Mouse (Mus musculus) CH12.LX (cell line): ENCODE results near the gene Golga7b. TPM values are rescaled to one million over a fixed set of nuclear protein-coding genes. Genes with fewer than 3 reads are reported as not detected.

Experiments
- DNase-seq: peaks from one replicate; pipeline ENCODE4 v3.0.0-alpha.2; 2013; ENCODE audit errors: extremely low read depth
- H3K27ac ChIP-seq: 2 replicates; pipeline ENCODE4 v1.5.1; 2012; ENCODE audit warnings: low read depth, mild to moderate bottlenecking, control low read depth, moderate library complexity; ENCODE audit not compliant: insufficient read depth
- H3K27me3 ChIP-seq: replicated peaks from 2 replicates; pipeline ENCODE3; 2012; ENCODE audit warnings: inconsistent platforms
- H3K36me3 ChIP-seq, 2 experiments: replicated peaks in 1 of 2; 2 replicates each; pipeline versions ENCODE3 to v1.6.1; 2012; ENCODE audit warnings: inconsistent platforms in 1 of 2, low read length in 1 of 2, mild to moderate bottlenecking in 1 of 2, mixed read lengths in 1 of 2, moderate library complexity in 1 of 2; ENCODE audit not compliant: control insufficient read depth in 1 of 2, insufficient read depth in 1 of 2
- H3K4me1 ChIP-seq, 2 experiments: 2 replicates each; pipeline ENCODE4 v1.6.1; 2012; ENCODE audit warnings: inconsistent platforms in 1 of 2, moderate library complexity in 1 of 2; ENCODE audit not compliant: insufficient read depth in 2 of 2, control insufficient read depth in 1 of 2
- H3K4me2 ChIP-seq: 2 replicates; pipeline ENCODE4 v1.6.1; 2012; ENCODE audit warnings: low read depth, mild to moderate bottlenecking, control low read depth; ENCODE audit not compliant: poor library complexity, insufficient read depth, severe bottlenecking
- H3K4me3 ChIP-seq, 3 experiments: fragments of 150-350 bp in 1 of 3; sonication (generic) in 1 of 3; replicated peaks in 1 of 3; 2 replicates each; pipeline versions ENCODE3 to v1.5.1; 2011 to 2012; ENCODE audit warnings: low read depth in 2 of 3, low read length in 2 of 3, mild to moderate bottlenecking in 2 of 3, moderate library complexity in 2 of 3, control low read depth in 1 of 3, improper control_type of control experiment in 1 of 3, inconsistent platforms in 1 of 3, mixed read lengths in 1 of 3; ENCODE audit not compliant: poor library complexity in 1 of 3
- H3K79me2 ChIP-seq: replicated peaks from 2 replicates; pipeline ENCODE4 v1.6.1; 2012; ENCODE audit warnings: mild to moderate bottlenecking, moderate library complexity; ENCODE audit not compliant: control insufficient read depth, poor library complexity, insufficient read depth, severe bottlenecking; ENCODE audit errors: extremely low read depth
- H3K9ac ChIP-seq: 2 replicates; pipeline ENCODE4 v1.6.1; 2012; ENCODE audit warnings: low read depth, mild to moderate bottlenecking, control low read depth, moderate library complexity; ENCODE audit not compliant: insufficient read depth
- H3K9me3 ChIP-seq: replicated peaks from 2 replicates; pipeline ENCODE3; 2012; ENCODE audit warnings: low read length, inconsistent platforms, mixed read lengths
- CHD2 ChIP-seq: IDR thresholded peaks from 2 replicates; pipeline ENCODE4 v1.6.1; 2011; ENCODE audit warnings: low read length, improper control_type of control experiment
- E2F4 ChIP-seq: IDR thresholded peaks from 2 replicates; pipeline ENCODE4 v1.6.1; 2011; ENCODE audit warnings: low read depth, low read length, improper control_type of control experiment; ENCODE audit not compliant: insufficient replicate concordance
- ELF1 ChIP-seq: IDR thresholded peaks from 2 replicates; pipeline ENCODE4 v1.6.1; 2014; ENCODE audit warnings: low read depth, mild to moderate bottlenecking, inconsistent platforms, low read length, improper control_type of control experiment
- GABPA ChIP-seq: IDR thresholded peaks from 2 replicates; pipeline ENCODE4 v1.6.1; 2012; ENCODE audit warnings: low read depth, low read length, improper control_type of control experiment, inconsistent platforms; ENCODE audit not compliant: insufficient replicate concordance
- JUN ChIP-seq: IDR thresholded peaks from 2 replicates; pipeline ENCODE4 v1.6.1; 2011; ENCODE audit warnings: low read depth, mild to moderate bottlenecking, low read length, improper control_type of control experiment, moderate library complexity; ENCODE audit not compliant: insufficient read depth
- MAFK ChIP-seq: IDR thresholded peaks from 2 replicates; pipeline ENCODE4 v1.6.1; 2011; ENCODE audit warnings: low read length, improper control_type of control experiment; ENCODE audit not compliant: insufficient replicate concordance
- MAX ChIP-seq: IDR thresholded peaks from 2 replicates; pipeline ENCODE4 v1.6.1; 2011; ENCODE audit warnings: low read length, improper control_type of control experiment
- MEF2A ChIP-seq: IDR thresholded peaks from 2 replicates; pipeline ENCODE4 v1.6.1; 2014; ENCODE audit warnings: low read depth, mild to moderate bottlenecking, inconsistent platforms, low read length, improper control_type of control experiment, borderline replicate concordance
- MXI1 ChIP-seq: IDR thresholded peaks from 2 replicates; pipeline ENCODE4 v1.6.1; 2011; ENCODE audit warnings: mild to moderate bottlenecking, low read depth, low read length, improper control_type of control experiment
- MYC ChIP-seq: IDR thresholded peaks from 2 replicates; pipeline ENCODE4 v1.6.1; 2011; ENCODE audit warnings: low read depth, mild to moderate bottlenecking, improper control_type of control experiment, low read length
- NRF1 ChIP-seq: IDR thresholded peaks from 2 replicates; pipeline ENCODE4 v1.6.1; 2014; ENCODE audit warnings: low read depth, mild to moderate bottlenecking, inconsistent platforms, low read length, improper control_type of control experiment, moderate library complexity
- POLR2AphosphoS2 ChIP-seq: IDR thresholded peaks from 2 replicates; pipeline ENCODE4 v1.6.1; 2011; ENCODE audit warnings: low read depth, low read length, improper control_type of control experiment
- SIN3A ChIP-seq: IDR thresholded peaks from 2 replicates; pipeline ENCODE4 v1.6.1; 2012; ENCODE audit warnings: low read length, improper control_type of control experiment, inconsistent platforms
- SMC3 ChIP-seq: IDR thresholded peaks from 2 replicates; pipeline ENCODE4 v1.6.1; 2011; ENCODE audit warnings: low read depth, low read length, improper control_type of control experiment
- TBP ChIP-seq: conservative IDR thresholded peaks from 2 replicates; pipeline ENCODE4 v1.6.1; 2011; ENCODE audit warnings: low read depth, low read length, improper control_type of control experiment
- UBTF ChIP-seq: IDR thresholded peaks from 2 replicates; pipeline ENCODE4 v1.6.1; 2012; ENCODE audit warnings: low read depth, mild to moderate bottlenecking, inconsistent platforms, low read length, improper control_type of control experiment, moderate library complexity
- USF2 ChIP-seq: conservative IDR thresholded peaks from 2 replicates; pipeline ENCODE4 v1.6.1; 2011; ENCODE audit warnings: low read depth, low read length, improper control_type of control experiment
- ZKSCAN1 ChIP-seq: IDR thresholded peaks from 2 replicates; pipeline ENCODE4 v1.6.1; 2012; ENCODE audit warnings: low read depth, inconsistent platforms, low read length, improper control_type of control experiment, borderline replicate concordance
- dilution Hi-C: fragments of 300-500 bp; cut with MboI; formaldehyde crosslinking; loops from 2 replicates; pipeline ENCODE4 v1.14.3; 2020; ENCODE audit warnings: low sequenced_read_pairs; ENCODE audit not compliant: extremely low pct_unique_long_range_greater_than_20kb, extremely low pct_ligation_motif_present
- in situ Hi-C: fragments of 300-500 bp; cut with MboI; formaldehyde crosslinking; loops from 3 replicates; pipeline ENCODE4 v1.14.3; 2019; ENCODE audit warnings: low sequenced_read_pairs, low pct_ligation_motif_present, low pct_unique_long_range_greater_than_20kb, mixed read lengths
- polyA plus RNA-seq: library from polyadenylated mRNA; unstranded; fragments of >175 nt; gene quantifications from 2 replicates; pipeline ENCODE4 v1.2.1, GENCODE M21; 2012; ENCODE audit warnings: low read depth; ENCODE audit not compliant: insufficient read length
- total RNA-seq, 2 experiments: library from RNA; depleted of rRNA; stranded (reverse); fragments of 300-350 nt in 1 of 2; fragments of >200 nt in 1 of 2; gene quantifications; 2 replicates each; pipeline ENCODE4 v1.2.3; 2012 to 2014

Gene Golga7b
- total and polyA plus RNA-seq, 3 experiments, result 0.07 to 0.19 (median 0.08) TPM

GRCm38 (mm10) chr19:42290954-42291661, 43.7 kb downstream of the Golga7b start:
- Histone ChIP-seq H3K27ac (no peak overlapping the region), H3K9me3 (no peaks in the 10 kb centered on the region), H3K27me3 (peaks cover 91% of the 10 kb centered on the region), H3K79me2 (no peaks in the 10 kb centered on the region), H3K36me3 (no peaks in the 10 kb centered on the region), H3K4me2 (no peak overlapping the region), H3K4me3 (no peak overlapping the region), H3K9ac (no peak overlapping the region), H3K4me1 (no peaks in the 10 kb centered on the region)
- DNase-seq, result no peak
- in situ Hi-C loops, result no loop called here
- dilution Hi-C loops, result no loop called here
- TF ChIP-seq ZKSCAN1, result no peak
- no peak for TF ChIP-seq GABPA
- no peak for TF ChIP-seq NRF1

GRCm38 (mm10) chr19:42292106-42292505, 44.7 kb downstream of the Golga7b start:
- H3K9me3 ChIP-seq, result no peaks in the 10 kb centered on the region
- dilution Hi-C loops (no loop called here), in situ Hi-C loops (no loop called here)
- H3K79me2 ChIP-seq, result no peaks in the 10 kb centered on the region
- no peak overlapping the region for H3K4me3 ChIP-seq
- H3K9ac ChIP-seq, result no peak overlapping the region
- H3K36me3 ChIP-seq, result no peaks in the 10 kb centered on the region
- no peak for DNase-seq
- H3K27ac ChIP-seq, result no peak overlapping the region
- peaks cover 91% of the 10 kb centered on the region for H3K27me3 ChIP-seq
- no peak overlapping the region for H3K4me2 ChIP-seq
- TF ChIP-seq MYC (no peak), E2F4 (no peak), MEF2A (no peak), UBTF (no peak), POLR2AphosphoS2 (no peak), TBP (no peak), JUN (no peak)
- no peaks in the 10 kb centered on the region for H3K4me1 ChIP-seq

GRCm38 (mm10) chr19:42293216-42293615, 45.8 kb downstream of the Golga7b start:
- H3K27me3 ChIP-seq, result peaks cover 87% of the 10 kb centered on the region
- no peak overlapping the region for H3K9ac ChIP-seq
- H3K4me2 ChIP-seq, result no peak overlapping the region
- dilution Hi-C loops, result no loop called here
- no peaks in the 10 kb centered on the region for H3K9me3 ChIP-seq
- in situ Hi-C loops, result no loop called here
- DNase-seq, result no peak
- no peak for TF ChIP-seq USF2
- TF ChIP-seq SIN3A, result no peak
- no peak for TF ChIP-seq POLR2AphosphoS2
- no peak for TF ChIP-seq SMC3
- no peak for TF ChIP-seq MEF2A
- TF ChIP-seq ELF1, result no peak
- TF ChIP-seq MYC, result no peak
- TF ChIP-seq MXI1, result no peak
- TF ChIP-seq NRF1, result no peak
- no peak for TF ChIP-seq MAFK
- no peak for TF ChIP-seq MAX
- TF ChIP-seq CHD2, result no peak
- no peaks in the 10 kb centered on the region for H3K4me1 ChIP-seq
- no peak overlapping the region for H3K4me3 ChIP-seq
- H3K27ac ChIP-seq, result no peak overlapping the region
- H3K79me2 ChIP-seq, result no peaks in the 10 kb centered on the region
- H3K36me3 ChIP-seq, result no peaks in the 10 kb centered on the region
